Mouse (Mus musculus) T-helper 17 cell (primary cell): ENCODE measurements around the gene Apbb2.

Experiments used
- in situ Hi-C, 2 experiments: fragments of 300-600 bp; cut with MboI, MseI; formaldehyde crosslinking; loops; 1 replicate in 1 of 2; 2 replicates in 1 of 2; pipeline ENCODE4 v1.15.1; 2025; ENCODE audit warnings: high pct_unique_total_duplicates in 2 of 2

Gene Apbb2

GRCm38 (mm10) chr5:66552246-66552645, 66.3 kb downstream of the Apbb2 start:
- in situ Hi-C loops = no loop called here

DNA sequence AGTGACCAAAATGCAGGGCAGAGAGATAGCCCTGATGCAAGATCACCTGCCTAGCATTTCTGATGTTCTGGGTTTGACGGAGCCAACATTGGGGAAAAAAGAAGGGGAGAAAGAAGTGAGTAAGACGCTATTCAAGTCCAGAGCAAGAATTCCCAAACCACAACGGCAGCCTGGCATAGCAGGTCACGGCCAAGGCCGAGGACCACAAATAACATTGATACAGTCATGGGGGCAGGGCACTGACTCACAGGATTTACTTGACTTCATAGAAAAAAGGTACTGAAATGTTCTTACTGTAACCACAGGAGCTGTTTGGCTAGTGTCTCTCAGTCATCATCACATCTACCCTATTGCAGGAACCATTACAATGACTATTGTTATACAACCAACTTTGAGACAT, 68.3 kb downstream of the Apbb2 start:
- in situ Hi-C loops = no loop called here

DNA sequence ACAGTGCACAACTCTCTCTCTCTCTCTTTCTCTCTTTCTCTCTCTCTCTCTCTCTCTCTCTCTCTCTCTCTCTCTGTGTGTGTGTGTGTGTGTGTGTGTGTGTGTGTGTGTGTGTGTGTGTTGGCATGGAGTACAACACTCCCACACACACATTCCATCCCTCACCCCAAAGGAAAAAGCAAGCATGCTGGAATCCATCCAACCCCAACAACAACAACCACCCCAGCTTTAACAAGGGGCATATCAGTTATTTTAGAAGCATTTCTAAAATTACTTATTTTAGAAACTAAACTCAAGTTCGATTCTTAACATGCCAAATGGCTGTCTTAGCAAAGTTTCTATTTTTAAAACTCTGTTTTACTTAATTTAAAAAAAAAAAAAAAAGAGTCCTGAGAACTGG, 68.9 kb downstream of the Apbb2 start:
- in situ Hi-C loops = no loop called here

- in situ Hi-C loops = no loop called here
These were observed 71.5 kb downstream of the Apbb2 start for GRCm38 (mm10) chr5:66546969-66547511.

DNA sequence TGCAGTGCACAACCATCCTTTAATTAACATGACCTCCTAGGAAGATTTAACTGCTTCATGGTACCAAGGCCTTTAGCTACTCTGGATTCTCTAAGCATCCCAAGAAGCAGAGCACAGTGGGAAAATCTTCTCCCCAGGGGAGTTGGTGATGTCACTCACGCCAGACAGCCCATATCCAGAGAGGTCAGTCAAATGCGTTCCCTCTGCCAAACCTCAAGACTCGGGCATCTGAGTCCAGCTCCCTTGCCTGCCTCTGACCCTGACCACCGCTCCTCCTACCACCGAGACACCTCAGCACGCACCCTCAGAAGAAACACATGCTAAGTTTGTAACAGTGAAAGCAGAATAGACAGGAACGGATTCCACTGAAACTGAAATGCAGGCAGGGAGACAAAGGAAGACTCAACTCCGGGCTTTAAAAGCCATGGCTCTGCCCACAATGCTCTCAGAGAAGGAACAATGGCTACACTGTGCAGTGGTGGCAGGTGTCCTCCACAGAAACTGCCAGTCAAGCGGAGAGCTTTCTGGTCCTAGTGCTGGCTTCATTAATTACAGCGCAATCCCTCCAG, 72.9 kb downstream of the Apbb2 start:
- in situ Hi-C loops = no loop called here

GRCm38 (mm10) chr5:66543761-66544160, 74.8 kb downstream of the Apbb2 start:
- in situ Hi-C loops = no loop called here

- in situ Hi-C loops = no loop called here
These were observed 75.2 kb downstream of the Apbb2 start for GRCm38 (mm10) chr5:66543344-66543743.

DNA sequence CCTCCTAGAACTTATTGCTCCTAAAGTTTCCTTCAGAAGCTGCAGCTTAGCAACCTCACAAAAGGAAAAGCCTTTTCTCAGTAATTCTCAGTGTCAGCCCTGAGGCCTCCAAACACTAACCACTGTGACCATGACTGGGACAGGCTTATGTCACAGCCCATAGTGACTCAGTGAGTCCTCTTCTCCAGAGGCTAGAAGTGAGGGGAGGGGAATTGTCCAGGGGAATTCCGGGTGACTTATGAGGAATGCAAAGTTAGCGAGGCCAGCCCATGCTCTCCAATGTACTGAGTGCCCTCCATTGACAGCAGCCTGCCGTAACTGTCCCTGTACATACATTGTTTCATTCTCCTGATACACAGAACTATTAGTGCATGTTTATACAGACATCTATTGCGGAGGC, 76.1 kb downstream of the Apbb2 start:
- in situ Hi-C loops = no loop called here

DNA sequence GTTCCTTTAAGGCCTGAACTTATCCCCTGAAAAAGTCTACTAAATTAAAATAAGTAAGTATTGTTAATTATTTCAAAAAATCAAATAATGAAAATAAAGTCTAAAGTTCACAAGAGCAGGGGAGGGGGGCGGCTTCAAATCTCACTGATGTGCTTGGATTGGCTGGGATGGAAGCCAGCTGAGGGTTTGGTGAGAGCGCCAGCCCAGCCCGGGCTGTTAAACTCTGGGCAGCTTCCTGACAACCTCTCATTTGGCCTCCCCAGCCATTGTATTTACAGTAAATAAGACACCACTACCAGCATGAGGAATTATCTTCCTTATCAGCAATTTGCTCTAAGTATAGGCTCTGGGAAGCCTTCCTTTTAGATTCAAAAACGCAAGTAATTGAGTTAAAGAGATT, 77.2 kb downstream of the Apbb2 start:
- in situ Hi-C loops = no loop called here

DNA sequence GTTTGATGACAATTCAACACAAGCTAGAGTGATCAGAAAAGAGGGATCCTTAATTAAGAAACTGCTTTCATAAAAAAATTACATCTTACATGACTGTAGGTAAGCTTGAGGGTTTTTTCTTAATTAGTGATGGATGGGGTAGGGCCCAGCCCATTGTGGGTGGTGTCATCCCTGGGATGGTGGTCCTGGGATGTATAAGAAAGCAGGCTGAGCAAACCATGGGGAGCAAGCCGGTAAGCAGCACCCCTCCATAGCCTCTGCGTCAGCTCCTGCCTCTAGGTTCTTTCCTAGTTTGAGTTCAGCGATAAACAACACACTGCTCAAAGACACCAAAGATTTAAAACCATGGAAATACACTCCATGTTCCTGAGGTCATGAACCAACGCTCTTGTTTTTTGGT, 78.3 kb downstream of the Apbb2 start:
- in situ Hi-C loops = no loop called here

GRCm38 (mm10) chr5:66537811-66538210, 80.8 kb downstream of the Apbb2 start:
- in situ Hi-C loops = no loop called here

DNA sequence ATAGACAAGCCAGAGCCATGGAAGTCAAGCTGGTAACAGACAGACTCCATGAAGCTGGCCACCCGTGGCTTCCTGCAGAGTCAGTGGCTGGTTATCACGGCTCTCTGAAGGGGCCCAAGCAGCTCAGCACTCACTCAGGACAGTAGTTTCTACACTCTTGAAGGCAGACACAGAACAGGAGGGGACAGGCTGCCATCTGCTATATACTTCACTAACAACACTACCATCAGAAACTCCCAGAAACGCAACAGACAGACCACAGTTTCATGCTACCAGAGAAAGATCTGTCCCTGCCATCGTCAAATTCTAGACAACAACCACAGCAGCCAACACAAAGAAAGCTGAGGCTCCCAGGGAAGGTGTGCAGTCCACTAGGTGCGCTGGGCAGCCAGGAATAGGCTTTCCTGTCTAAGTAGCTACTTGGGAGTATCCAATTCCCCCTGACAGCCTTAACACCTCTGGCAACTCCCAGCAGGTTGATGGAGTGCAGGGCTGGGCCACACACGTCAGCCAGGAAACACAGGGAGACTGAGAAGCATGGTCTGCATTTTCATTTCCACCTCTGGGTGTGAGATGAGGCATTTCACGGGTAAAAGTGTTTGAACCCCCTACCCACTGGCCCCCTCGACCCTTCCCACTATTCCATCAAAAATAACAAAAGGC, 81.8 kb downstream of the Apbb2 start:
- in situ Hi-C loops = no loop called here

DNA sequence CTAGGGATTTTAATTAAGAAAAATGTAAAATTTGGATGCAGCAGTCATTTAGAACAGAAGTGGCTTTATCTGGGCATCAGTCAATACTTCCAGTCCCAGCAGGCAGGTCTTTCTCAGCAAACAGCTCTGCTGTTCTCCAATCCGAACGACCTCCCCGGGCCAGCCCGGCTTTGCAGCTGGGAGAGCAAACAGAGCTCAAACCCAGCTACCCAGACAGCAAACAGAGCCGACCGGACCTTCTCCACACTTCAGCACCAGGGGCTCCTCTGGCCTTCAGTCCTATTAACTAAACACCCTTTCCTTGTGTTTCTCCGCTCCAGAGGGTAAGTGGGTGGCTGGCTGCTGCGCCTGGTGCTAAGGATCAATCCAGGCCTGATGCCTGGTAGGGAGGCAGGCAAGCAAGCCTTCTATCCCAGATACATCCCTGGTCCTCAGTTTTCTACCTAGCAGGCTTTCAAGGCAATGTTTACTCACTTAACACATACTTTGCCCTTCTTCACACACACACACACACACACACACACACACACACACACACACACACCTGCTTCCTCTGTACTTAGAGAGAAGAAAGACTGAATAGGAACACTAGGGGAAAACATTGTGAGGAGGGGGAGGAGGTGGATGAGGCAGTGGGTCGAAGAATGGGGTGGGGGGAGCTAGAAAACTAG, 82.9 kb downstream of the Apbb2 start:
- in situ Hi-C loops = no loop called here

DNA sequence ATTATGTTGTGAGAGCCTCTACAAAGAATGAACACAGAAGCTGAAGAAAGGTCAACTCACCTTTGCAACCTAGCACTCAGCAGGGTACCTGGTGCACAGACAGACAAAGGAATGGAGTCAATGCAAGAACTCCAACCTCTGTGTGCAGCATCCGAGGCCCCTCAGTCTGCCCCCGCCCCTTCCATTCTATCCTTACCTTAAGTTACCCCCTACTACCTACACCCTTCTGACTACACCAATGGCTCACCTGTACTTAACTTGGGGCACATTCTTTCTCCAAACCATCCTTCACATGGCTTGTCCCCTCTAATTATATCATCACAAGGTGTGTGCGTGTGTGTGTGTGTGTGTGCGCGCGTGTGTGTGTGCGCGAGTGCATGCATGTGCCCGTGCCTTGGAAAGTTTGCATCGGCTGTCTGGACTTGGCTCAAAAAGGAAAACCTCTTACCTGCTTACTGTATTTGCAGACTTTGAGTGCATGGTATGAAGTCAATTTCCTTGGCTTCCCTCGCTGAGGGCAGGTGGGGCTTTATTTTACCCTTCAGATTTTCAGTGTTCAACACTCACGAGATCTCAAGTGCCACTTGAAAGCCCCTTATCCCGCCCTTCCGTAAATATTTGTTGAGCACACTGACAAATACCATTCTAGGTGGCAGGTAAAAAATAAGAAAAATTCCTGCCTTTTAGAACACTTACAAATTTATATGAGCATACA, 84.7 kb downstream of the Apbb2 start:
- in situ Hi-C loops = no loop called here

GRCm38 (mm10) chr5:66532827-66533226, 85.8 kb downstream of the Apbb2 start:
- in situ Hi-C loops = no loop called here

DNA sequence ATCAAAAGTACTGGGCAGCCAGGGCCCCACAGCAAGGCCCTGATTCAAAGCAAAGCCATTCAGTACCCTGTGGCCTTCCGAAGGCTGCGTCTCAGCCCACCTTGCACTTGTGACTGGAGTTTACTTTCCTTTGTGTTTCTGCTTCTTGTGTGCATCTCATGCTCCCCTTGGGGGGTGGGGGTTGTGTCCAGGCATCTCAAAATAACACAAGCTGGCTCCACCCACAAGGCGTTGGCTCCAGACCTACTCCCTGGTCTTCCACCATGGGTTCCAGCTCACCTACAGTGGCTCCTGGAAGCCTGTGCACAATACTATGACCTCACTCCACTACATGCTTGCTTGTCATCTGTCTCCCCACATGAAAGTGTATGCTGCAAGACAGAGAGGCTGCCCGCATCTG, 88.2 kb downstream of the Apbb2 start:
- in situ Hi-C loops = no loop called here

- in situ Hi-C loops = no loop called here
These were observed 89.0 kb downstream of the Apbb2 start for GRCm38 (mm10) chr5:66529631-66530030.

- in situ Hi-C loops = no loop called here
These were observed 90.0 kb downstream of the Apbb2 start for GRCm38 (mm10) chr5:66528567-66528966.

DNA sequence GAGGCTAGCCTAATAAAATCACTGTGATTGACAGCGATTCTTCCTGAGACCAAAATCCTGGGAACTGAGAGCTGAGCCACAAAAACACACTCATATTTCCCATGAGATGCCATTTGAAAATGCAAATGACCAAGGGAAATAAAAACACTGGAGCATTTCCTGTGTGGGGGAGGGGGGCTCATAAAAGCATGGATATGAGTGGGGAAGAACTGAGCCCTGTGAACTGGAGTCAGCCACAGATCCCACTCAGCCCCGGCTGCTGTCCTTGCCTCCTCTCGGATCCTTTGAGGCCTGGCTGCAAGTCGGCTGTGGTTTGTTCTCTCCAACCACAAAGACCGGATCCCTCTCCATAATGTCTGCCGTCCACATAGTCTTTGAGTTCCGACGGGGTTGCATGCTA, 91.5 kb downstream of the Apbb2 start:
- in situ Hi-C loops = no loop called here

DNA sequence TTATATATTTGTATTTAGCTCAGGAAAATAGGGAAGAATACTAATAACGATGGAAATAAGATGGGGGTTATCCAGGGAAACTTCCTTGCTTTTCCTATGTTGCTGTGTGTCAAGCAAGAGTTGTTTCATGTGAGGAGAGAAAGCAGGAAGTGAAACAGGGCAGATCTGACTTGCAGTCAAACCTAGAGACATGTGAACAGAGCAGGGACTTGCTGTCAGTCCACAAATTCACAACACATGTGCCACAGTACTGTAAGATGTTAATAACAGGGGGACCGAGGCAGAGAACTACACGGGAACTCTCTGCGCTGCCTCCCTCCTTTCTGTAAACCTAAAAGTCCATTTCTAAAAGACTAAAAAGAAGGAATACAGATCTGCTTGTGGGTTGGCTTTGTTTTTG, 93.6 kb downstream of the Apbb2 start:
- in situ Hi-C loops = no loop called here

GRCm38 (mm10) chr5:66523681-66524503, 94.7 kb downstream of the Apbb2 start:
- in situ Hi-C loops = no loop called here
